Mouse (Mus musculus): Measurements from ENCODE around the gene Tmed1.
"Not testable (repeated sequence)": the region's sequence is repeated elsewhere in the genome, so short reads cannot be mapped to it uniquely, and the experiment has no call there.

The Tmed1 gene

DNA sequence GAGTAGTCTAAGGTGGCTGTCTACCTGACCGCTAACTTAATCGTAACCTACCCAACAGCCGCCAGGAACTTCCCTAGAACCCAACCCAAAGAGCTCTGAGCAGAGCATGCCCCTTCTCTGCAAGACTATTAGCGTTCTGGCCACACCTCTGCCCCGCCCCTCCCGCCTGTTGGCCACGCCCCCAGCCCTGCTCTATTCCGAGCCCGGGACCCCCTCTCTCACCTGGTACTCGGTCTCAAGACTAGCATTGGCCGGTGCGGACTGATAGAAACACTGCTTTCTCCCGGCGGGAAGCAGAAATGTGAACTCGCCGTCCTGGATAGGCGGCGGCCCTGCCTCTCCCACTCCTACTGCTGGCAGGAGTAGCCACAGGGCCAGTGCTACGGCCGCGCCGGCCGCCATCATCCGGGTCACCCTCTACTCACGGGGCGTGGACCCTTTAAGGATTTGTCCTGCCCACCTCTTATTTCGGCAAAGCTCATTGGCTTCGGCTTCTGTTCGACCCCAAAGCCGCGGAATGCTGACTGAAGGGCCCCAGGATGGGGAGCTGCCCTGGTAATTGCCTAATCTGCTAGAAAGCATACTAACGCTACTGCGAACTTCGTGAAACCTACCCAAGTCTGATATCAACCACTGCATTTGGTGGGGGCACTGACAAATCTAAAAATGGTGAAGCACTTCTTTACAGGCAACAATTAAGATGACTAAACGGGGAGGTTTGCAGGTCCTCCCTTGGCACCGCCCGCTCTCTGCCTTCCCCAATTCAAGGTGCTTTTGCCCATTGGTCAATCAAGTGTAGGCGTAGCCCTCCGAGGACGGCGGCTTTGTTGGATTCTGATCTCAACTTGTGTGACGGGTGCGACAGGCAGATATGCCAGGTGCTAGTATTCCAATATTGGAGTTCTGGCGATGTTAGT, at the start of gene Tmed1:
Gene Tmed1, minus strand, starts transcription at position 481 of the 917 bp plus-strand sequence.
- in situ Hi-C loops (cut with MboI, MseI): no loop called here

- in situ Hi-C loops (cut with MboI, MseI): no loop called here
These were observed 49.1 kb upstream of the Tmed1 start for GRCm38 (mm10) chr9:21559151-21559550.

GRCm38 (mm10) chr9:21558366-21558765, 48.3 kb upstream of the Tmed1 start:
- in situ Hi-C loops (cut with MboI, MseI): no loop called here

GRCm38 (mm10) chr9:21557556-21557955, 47.5 kb upstream of the Tmed1 start:
- in situ Hi-C loops (cut with MboI, MseI): no loop called here

GRCm38 (mm10) chr9:21556996-21557395, 46.9 kb upstream of the Tmed1 start:
- in situ Hi-C loops (cut with MboI, MseI): no loop called here

DNA sequence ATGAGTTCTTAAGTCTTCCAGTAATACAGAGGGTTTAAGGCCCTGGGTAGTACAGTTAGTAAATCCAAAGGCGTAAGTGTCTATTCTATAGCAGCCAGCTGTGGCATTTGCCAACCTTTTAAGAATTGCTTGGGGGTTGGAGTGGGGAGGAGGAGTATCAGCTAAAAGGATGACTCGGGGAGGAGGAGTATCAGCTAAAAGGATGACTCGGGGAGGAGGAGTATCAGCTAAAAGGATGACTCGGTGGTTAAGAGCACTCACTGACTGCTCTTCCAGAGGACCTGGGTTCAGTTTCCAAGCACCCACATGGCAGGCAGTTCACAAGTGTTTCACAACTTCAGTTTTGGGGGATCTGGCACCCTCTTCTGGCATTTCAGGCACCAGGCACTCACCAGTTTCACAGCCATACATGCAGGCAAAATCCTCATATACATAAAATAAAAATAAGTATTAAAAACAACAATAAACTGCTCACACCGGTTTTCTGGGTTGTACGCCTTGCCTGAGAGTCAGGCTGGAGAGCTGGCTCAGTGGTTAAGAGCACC, 45.2 kb upstream of the Tmed1 start:
- in situ Hi-C loops (cut with MboI, MseI): no loop called here

DNA sequence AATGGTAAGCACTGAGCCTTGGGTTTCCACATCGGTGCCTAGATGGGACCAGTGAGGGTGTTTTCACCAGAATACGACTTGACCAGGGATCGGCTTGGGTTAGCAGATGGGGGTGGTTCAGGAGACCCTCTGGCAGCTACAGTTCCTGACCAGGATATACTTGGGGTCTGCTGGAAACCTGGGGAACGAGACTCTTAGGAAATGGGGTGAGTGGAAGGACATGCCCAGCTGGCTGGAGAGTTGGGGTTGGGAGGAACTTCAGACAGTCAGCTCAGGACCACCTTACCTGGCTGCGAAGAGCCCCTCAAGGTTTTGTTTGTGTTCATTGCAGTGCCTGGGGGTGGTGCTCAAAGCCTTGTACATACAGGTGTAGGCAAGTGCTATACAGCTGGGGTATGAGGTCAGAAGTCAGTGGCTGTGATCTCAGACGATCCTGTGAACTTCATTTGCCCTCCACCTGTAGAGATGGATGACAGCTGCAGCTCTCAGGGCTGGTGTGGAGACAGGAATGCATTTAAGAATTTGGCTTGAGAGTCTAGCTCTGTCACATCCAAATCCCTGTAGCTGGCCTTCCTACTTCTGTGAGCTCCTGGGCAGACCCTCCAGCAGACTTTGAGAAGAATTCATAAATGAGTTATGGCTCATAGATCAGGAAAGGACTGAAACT, 43.7 kb upstream of the Tmed1 start:
- in situ Hi-C loops (cut with MboI, MseI): no loop called here

DNA sequence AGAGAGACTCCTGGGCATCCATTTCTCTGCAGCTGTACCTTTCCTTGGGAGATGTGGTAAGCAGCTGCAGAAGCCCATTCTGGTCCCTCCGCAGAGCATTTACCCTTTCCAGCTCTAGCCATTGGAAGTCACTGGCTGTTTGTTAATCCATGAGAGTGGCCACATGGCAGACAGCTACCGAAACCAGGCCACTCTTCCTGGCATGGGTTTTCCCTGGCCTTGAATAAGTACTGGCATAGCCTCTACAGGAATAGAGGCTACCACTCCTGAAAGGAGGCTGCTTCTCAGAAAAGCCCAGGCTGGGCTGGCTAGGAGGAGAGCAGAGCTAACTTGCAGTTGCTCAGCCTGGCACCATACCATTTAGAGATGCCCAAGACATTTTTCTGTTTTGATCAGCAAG, 41.0 kb upstream of the Tmed1 start:
- in situ Hi-C loops (cut with MboI, MseI): no loop called here

DNA sequence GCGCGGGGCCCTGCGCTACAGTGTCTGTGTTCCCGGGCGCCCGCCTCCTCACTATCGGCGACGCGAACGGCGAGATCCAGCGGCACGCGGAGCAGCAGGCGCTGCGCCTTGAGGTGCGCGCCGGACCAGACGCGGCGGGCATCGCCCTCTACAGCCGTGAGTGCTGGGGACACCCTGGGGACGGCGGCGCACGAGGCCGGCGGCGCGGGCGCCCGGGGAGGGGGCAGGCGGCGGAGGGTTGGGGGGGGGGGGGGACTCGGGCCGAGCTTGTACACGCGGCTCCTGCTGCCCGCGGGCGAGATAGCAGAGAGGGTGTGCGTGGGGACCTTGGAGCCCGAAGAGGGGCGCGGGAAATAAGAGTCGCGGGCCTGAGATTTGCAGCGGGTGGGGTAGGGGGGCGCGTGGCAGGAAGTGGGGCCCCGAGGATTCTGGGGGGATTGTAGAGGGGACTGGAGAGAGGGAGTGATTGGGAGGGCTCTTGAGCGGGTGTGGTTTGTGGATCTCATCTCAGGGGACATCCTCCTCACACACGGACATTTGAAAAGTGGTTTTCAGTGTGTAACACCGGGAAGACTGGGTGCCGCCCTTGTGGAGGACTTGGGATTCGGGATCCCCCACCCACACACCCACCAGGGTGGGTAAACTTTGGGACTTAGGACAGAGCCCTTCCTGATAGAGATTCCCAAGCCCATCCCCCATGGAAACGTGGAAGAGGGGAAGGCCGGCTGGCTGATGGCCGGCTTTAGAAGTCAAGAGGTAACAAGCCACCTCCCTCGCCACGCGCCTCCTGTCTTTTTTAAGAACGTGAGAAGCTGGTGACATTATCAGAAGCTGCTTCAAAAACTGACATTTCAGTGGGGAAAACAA, 37.3 kb upstream of the Tmed1 start:
- in situ Hi-C loops (cut with MboI, MseI): no loop called here

- in situ Hi-C loops (cut with MboI, MseI): no loop called here
These were observed 36.7 kb upstream of the Tmed1 start, which contains the start of gene Carm1 for GRCm38 (mm10) chr9:21546789-21547074. Gene Carm1 (plus strand): TSS chr9:21546894.

GRCm38 (mm10) chr9:21545916-21546788, 36.1 kb upstream of the Tmed1 start:
- in situ Hi-C loops (cut with MboI, MseI): no loop called here

DNA sequence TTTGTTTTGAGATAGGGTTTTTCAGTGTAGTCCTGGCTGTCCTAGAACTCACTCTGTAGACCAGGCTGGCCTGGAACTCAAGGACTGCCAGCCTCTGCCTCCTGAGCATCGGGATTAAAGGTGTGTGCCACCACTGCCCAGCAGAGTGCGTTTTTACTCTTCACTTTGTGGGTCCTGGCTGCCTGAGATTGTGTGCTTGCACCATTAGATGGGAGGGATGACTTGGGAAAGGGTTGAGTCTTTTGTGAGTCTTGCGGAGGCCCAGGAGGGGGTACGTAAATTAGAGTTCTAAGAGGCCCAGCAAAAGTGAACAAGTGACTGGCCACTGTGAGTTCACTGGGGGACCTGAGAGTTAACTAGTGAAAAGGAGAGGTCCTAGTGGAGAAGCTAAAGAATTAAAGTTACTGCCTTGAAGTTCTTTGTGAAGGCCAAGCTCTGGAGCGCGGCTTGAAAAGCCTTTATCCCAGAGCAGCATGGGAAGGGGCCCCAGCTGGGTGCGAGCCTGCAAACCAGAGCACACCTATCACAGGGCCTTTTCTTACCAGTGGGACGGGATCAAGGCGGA, 35.4 kb upstream of the Tmed1 start:
- in situ Hi-C loops (cut with MboI, MseI): no loop called here

DNA sequence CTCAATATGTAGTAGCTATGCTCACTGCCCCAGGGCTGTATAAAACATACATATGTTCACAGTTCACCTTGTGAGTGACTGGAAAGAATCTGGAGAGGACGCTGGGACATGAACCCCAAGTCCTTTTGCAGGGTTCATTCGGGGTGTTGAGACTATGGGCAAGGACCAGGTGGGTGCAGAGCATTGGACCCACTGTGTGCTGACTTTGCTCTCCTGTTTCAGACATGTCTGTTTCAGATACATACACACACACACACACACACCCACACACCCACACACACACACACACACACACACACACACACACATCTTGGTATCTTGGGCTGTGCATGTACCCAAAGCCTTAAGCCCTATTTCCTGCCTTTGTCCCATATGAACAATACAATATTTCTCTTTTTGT, 31.9 kb upstream of the Tmed1 start:
- in situ Hi-C loops (cut with MboI, MseI): not testable (repeated sequence)

DNA sequence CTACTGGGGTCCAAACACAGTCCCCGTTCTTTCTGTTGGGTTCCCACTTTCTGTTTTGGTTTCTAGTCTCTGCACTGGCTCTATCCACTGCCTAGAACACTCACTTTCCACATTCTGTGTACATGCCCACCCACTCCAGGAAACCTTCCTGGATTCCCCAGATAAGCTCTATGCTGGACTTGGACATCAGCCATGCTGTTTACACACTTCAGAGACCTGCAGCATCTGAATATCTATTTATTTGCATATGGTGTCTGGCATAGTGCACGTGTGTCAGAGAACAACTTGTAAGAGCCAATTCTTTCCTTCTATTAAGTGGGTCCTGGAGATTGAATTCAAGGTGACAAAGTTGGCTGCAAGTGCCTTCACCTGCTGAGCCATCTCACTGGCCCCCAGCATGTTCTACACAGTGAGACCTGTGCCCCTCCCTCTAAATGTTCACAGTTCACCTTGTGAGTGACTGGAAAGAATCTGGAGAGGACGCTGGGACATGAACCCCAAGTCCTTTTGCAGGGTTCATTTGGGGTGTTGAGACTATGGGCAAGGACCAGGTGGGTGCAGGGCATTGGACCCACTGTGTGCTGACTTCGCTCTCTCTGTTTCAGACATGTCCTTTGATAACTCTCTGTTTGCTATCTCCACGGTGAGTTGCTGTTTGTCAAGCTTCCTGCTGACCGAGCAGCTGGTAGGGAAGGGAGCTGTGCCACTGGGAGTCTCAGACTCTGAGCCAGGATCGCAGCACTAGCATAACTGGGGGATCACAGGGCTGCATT, 30.1 kb upstream of the Tmed1 start:
- in situ Hi-C loops (cut with MboI, MseI): loop anchor here (5.0 kb wide), 1 partner anchor 83 kb away; no protein-coding TSS in a partner anchor

GRCm38 (mm10) chr9:21537009-21537408, 27.0 kb upstream of the Tmed1 start:
- in situ Hi-C loops (cut with MboI, MseI): loop anchor here (5.0 kb wide), 1 partner anchor 80 kb away; no protein-coding TSS in a partner anchor

GRCm38 (mm10) chr9:21536501-21536900, 26.4 kb upstream of the Tmed1 start:
- in situ Hi-C loops (cut with MboI, MseI): loop anchor here (5.0 kb wide), 1 partner anchor 79 kb away; no protein-coding TSS in a partner anchor

GRCm38 (mm10) chr9:21527917-21528324, 17.9 kb upstream of the Tmed1 start:
- in situ Hi-C loops (cut with MboI, MseI): no loop called here

DNA sequence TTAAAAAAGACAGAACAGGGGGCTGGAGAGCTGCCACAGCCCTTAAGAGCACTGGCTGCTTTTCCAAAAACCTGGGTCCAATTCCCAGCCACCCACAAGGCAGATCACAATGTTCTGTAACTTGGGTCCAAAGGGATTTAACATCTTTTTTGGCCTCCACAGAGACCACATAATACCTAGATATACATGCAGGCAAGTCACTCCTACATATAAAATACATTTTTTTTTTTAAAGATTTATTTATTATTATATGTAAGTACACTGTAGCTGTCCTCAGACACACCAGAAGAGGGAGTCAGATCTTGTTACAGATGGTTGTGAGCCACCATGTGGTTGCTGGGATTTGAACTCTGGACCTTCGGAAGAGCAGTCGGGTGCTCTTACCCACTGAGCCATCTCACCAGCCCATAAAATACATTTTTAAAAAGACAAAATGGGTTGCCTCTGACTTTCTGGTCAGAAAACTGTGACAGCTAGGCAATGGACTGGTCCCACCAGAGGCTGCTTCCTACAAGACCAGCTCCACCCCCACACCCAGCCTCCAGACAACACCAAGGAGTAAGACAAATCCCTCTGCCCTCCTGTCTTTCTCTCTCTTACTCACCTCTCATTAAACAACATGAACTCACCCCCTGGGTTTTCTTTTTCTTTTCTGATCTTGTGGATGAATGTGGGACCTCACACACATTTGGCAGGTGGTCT, 17.2 kb upstream of the Tmed1 start:
- in situ Hi-C loops (cut with MboI, MseI): no loop called here

GRCm38 (mm10) chr9:21526634-21526944, 16.5 kb upstream of the Tmed1 start:
- in situ Hi-C loops (cut with MboI, MseI): no loop called here
